Mouse (Mus musculus): ENCODE results near the gene Tap1. TPM values are rescaled to one million over a fixed set of nuclear protein-coding genes. Genes with fewer than 3 reads are reported as not detected.

The Tap1 gene
- 168 TPM for total RNA-seq (2023)

DNA sequence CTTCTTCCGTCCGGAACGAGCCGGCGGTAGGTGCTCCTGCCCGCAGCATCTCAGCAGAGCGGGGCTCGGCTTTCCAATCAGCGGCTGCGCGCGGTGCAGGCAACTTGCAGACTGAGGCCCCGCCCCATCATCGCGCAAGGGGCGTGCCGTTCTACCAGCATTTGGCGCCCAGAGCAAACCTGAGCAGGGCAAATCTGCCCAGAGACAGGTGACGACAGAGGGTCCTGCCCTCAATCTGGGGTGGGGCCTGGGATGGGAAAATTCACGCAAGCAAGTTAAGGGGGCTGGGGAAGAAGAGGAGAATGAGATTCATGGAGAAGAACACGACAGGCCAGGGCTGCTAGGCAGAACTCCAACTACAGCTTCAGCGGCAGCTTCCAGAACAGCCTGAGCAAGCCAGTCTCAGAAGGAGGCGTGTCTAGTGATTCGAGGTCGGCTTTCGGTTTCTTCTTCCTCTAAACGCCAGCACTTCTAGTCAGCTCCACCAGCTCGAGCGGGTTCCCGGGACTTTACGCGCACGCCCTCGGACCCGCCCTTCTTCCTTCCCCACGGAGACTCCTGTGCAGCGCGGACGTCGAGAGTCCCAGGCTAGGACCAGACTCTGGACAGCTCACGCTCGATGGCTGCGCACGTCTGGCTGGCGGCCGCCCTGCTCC lies at the start of gene Tap1, which contains the start of gene Psmb9:
Gene Tap1 (plus strand): TSS at position 293 of the 656 bp plus-strand sequence.
Gene Psmb9 (minus strand): TSS at position 504 of the 656 bp plus-strand sequence.

DNA sequence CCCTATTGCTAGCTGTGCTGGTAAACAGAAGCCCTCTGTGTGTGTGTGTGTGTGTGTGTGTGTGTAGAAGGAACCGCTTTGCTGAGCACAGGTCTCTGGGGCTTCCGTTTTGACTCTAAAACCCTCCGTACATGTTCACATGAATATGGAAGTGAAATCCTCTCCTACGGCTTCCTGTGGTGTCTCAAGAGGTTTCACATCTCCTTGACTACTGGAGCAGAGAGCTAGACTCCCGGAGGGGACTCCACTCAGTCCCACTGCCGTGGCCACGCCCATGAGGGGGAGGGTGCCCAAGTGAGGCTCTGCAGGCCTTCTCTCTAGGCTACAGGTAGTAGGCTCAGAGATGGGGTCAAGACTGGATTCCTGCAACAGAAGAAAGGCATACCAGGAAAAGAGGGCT lies 44.3 kb upstream of the Tap1 start, which contains the start of gene H2-DMb2:
Gene H2-DMb2 (plus strand): TSS at position 275 of the 400 bp plus-strand sequence.

DNA sequence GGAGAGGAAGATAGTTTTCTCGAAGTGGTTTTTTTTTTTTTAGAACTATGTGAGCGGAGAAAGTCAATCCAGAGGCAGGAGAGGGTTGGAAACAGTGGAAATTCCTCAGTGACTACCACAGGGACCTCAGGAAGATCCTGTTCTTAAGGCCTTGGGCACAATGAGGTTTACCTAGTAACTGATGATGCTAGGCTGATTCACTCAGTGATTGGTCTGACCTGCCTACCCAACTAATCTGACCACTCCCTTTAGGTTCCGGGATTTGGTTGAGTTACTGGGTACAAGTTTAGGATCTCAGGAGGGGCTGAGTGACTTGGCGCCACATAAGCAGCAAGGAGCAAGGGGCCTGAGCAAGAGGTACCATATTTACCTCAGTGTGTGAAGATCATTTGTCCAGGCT lies 34.4 kb upstream of the Tap1 start, which contains the start of gene H2-DMb1:
Gene H2-DMb1 (plus strand): TSS at position 150 of the 400 bp plus-strand sequence.

DNA sequence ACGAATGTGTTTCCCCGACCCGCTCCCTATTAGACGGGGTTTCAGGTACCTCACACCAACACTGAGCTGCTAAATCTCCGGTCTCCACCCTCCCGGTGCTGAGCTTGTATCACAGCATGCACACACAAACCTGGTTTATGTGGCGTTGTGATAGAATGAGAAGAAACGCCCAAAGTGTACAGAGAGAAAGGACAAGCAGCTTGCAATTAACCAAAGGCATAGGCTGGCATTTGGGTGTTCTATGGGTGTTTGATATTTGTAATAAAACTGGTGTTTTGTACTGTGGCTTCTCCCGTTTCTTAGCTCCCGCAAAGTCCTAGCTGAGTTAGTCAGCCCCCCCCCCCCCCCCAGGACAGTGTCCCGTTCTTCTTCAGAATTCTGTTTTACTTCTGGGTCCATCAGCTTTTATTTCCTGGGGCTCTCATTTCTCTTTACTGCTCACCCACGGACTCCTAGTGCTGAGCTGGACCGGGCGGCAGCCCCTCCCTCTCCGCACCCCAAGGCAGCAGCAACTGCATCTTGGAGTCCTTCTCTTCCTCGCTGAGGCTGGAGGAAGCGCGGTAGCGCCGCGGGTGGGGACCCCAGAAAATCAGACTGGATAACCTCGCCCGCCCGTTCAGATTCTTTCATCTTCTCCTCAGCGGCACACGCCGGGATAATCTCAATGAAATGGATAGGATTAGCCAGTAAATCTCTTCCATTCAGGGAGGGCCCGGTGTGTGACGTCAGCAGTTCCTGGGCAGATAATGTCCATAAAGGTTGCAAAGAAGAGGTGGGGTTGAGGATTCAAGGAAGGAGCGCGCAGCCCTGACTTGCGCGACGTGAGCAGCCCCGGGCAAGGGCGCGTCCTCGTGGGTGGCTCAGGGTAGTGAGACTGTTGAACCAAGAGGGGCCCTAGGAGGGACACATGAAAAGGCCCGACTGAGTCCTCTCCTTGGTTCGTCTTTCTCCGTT lies 9.9 kb downstream of the Tap1 start, which contains the start of gene Psmb8:
Gene Psmb8 (plus strand): TSS at position 781 of the 954 bp plus-strand sequence.

DNA sequence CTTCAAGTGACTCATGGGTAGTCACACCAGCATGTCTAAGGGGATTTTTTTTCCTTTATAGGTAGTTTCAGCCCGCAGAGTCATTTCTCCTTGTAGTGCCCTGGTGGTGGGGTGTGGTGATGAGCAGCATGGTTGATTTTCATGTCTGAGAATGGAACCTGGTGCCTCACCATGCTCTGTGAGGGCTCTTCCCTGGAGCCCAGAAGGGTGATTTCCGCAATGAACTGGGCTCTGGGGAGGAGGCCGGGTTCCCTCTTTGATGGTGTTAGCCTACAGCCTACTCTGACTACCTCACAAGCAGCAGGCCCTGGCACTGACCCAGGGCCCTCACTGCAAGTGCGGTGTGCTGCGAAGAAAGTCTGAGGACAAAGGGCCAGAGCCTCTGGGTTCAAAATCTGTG lies 16.1 kb downstream of the Tap1 start, which contains the start of gene Tap2:
Gene Tap2 (plus strand): TSS at position 84 of the 400 bp plus-strand sequence.

DNA sequence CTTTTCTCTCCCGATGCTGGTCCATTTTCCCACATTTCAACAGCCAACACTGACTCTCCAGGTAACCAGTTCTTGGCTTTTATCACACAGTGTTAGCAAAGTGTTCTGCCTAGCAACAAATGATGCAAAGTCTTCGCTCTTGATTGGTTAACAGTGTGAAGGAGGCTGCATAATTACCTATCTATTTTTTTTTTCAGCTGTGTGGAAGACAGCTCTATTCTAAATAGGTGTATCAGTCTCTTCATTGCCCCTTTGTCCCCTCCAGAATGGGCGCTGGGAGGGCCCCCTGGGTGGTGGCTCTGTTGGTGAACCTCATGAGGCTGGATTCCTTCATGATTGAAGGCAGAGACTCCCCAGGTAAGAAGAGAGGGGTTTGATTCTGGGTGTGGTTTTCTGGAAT lies 51.4 kb downstream of the Tap1 start, which contains the start of gene H2-Ob:
Gene H2-Ob (plus strand): TSS at position 198 of the 400 bp plus-strand sequence.

Other genes starting within 250 kb of the Tap1 start
- gene Pfdn6, start 247.2 kb upstream of the Tap1 start, total RNA-seq (2023) = 61.3 TPM
- 67.7 TPM for gene Wdr46, start 246.9 kb upstream of the Tap1 start, total RNA-seq (2023)
- 16.0 TPM for gene B3galt4, start 236.1 kb upstream of the Tap1 start, total RNA-seq (2023)
- 58.6 TPM for gene Vps52, start 231.7 kb upstream of the Tap1 start, total RNA-seq (2023)
- gene Rps18, start 231.6 kb upstream of the Tap1 start, total RNA-seq (2023) = 2,292 TPM
- gene H2-K1, start 187.2 kb upstream of the Tap1 start, total RNA-seq (2023) = 4,625 TPM
- 32.6 TPM for gene Ring1, start 162.9 kb upstream of the Tap1 start, total RNA-seq (2023)
- 140 TPM for gene H2-Ke6, start 159.5 kb upstream of the Tap1 start, total RNA-seq (2023)
- 91.6 TPM for gene Slc39a7, start 155.9 kb upstream of the Tap1 start, total RNA-seq (2023)
- 103 TPM for gene Rxrb, start 155.7 kb upstream of the Tap1 start, total RNA-seq (2023)
- gene Col11a2, start 148.1 kb upstream of the Tap1 start, total RNA-seq (2023) = 21.9 TPM
- gene H2-Oa, start 95.2 kb upstream of the Tap1 start, total RNA-seq (2023) = 24.7 TPM
- 62.7 TPM for gene H2-DMa, start 68.0 kb upstream of the Tap1 start, total RNA-seq (2023)
- 368 TPM for gene Brd2, start 64.9 kb upstream of the Tap1 start, total RNA-seq (2023)
- 84.9 TPM for gene H2-DMb2, start 44.2 kb upstream of the Tap1 start, total RNA-seq (2023)
- gene H2-DMb1, start 34.5 kb upstream of the Tap1 start, total RNA-seq (2023) = 48.5 TPM
- 152 TPM for gene Psmb9, start 211 bp downstream of the Tap1 start, total RNA-seq (2023)
- gene Psmb8, start 10.2 kb downstream of the Tap1 start, total RNA-seq (2023) = 252 TPM
- gene Tap2, start 16.0 kb downstream of the Tap1 start, total RNA-seq (2023) = 150 TPM
- gene H2-Ob, start 51.4 kb downstream of the Tap1 start, total RNA-seq (2023) = 104 TPM
- gene H2-Ab1, start 70.1 kb downstream of the Tap1 start, total RNA-seq (2023) = 338 TPM
- gene H2-Aa, start 100.3 kb downstream of the Tap1 start, total RNA-seq (2023) = 347 TPM
- 266 TPM for gene H2-Eb1, start 118.3 kb downstream of the Tap1 start, total RNA-seq (2023)
- 3.2 TPM for gene H2-Eb2, start 138.1 kb downstream of the Tap1 start, total RNA-seq (2023)
- 1.2 TPM for gene Btnl2, start 167.3 kb downstream of the Tap1 start, total RNA-seq (2023)
- gene Btnl1, start 189.6 kb downstream of the Tap1 start, total RNA-seq (2023) = 0.40 TPM
- gene BC051142, start 211.3 kb downstream of the Tap1 start, total RNA-seq (2023) = 0.95 TPM